Mouse (Mus musculus) spleen, adult 2 months (tissue): ENCODE measurements around the gene Pphln1. TPM values are rescaled to one million over a fixed set of nuclear protein-coding genes. Genes with fewer than 3 reads are reported as not detected.

Experiments used
- DNase-seq, 2 experiments: peaks; one replicate each; pipeline versions ENCODE4 v3.0.0 to v3.0.0-alpha.2; 2012 to 2021; ENCODE audit warnings: low spot score in 2 of 2, low read depth in 1 of 2
- H3K27ac ChIP-seq: fragments of 200-500 bp; 2 replicates; pipeline ENCODE4 v1.5.1; 2012; ENCODE audit warnings: low read length, inconsistent platforms; ENCODE audit not compliant: insufficient read depth
- H3K27me3 ChIP-seq: fragments of 200-500 bp; 2 replicates; pipeline ENCODE4 v1.6.1; 2012; ENCODE audit warnings: mild to moderate bottlenecking, moderate library complexity, low read length, inconsistent platforms; ENCODE audit not compliant: control insufficient read depth, insufficient read depth
- H3K36me3 ChIP-seq: fragments of 200-500 bp; 2 replicates; pipeline ENCODE4 v1.6.1; 2012; ENCODE audit warnings: mild to moderate bottlenecking, low read length, inconsistent platforms; ENCODE audit not compliant: control insufficient read depth, insufficient read depth
- H3K4me1 ChIP-seq: fragments of 200-500 bp; 2 replicates; pipeline ENCODE4 v1.6.1; 2011; ENCODE audit warnings: inconsistent platforms; ENCODE audit not compliant: control insufficient read depth, insufficient read depth, insufficient read length
- H3K4me3 ChIP-seq: fragments of 200-500 bp; 2 replicates; pipeline ENCODE4 v1.5.1; 2011; ENCODE audit warnings: mild to moderate bottlenecking, inconsistent platforms; ENCODE audit not compliant: insufficient read depth, insufficient read length; ENCODE audit errors: extremely low read depth
- CTCF ChIP-seq: fragments of 200-500 bp; IDR thresholded peaks from 2 replicates; pipeline ENCODE4 v1.5.1; 2011; ENCODE audit warnings: mild to moderate bottlenecking, inconsistent platforms; ENCODE audit not compliant: insufficient read depth, insufficient read length, insufficient replicate concordance; ENCODE audit errors: extremely low read depth
- POLR2A ChIP-seq: fragments of 200-500 bp; IDR thresholded peaks from 2 replicates; pipeline ENCODE4 v1.6.1; 2011; ENCODE audit warnings: low read depth, low read length, inconsistent platforms
- WGBS: fragments of 180-500 bp; shearing (Covaris S2); methylation state at CpG from one replicate; pipeline ENCODE4 v1.1.7; 2018; 5-methylcytosine and 5-hydroxymethylcytosine counted together
- polyA plus RNA-seq: library from polyadenylated mRNA; depleted of rRNA; stranded (reverse); fragments of >200 nt; gene quantifications from 2 replicates; pipeline ENCODE4 v1.2.3, GENCODE M21; 2012

Gene Pphln1
- polyA plus RNA-seq, 1 experiment, result 5.4 TPM

DNA sequence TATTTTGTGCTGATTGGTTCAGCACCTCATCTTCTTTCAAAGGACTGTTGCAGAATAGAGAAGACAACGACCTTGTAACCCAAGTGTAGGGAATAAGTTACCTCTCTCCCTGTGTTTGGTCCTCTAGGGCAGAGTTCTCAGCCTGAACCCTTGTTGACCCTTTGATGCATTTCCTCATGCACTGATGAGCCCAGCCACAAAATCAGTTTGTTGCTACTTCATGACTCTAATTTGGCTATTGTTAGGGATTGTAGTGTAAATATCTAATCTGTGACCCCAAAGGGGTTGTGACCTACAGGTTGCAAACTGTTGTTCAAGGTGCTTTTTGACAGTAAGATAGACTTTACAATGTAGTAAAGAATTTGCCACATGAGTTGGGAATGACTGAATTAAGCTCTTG lies 55.1 kb downstream of the Pphln1 start:
- WGBS, result 82% methylated on average over 1 of the region's 1 CpGs
- no peak for DNase-seq
- Histone ChIP-seq H3K4me1 (no peaks in the 10 kb centered on the region), H3K36me3 (peaks cover 10% of the 10 kb centered on the region), H3K27ac (no peak overlapping the region), H3K27me3 (no peaks in the 10 kb centered on the region), H3K4me3 (no peak overlapping the region)
- TF ChIP-seq POLR2A (no peak), CTCF (no peak)

DNA sequence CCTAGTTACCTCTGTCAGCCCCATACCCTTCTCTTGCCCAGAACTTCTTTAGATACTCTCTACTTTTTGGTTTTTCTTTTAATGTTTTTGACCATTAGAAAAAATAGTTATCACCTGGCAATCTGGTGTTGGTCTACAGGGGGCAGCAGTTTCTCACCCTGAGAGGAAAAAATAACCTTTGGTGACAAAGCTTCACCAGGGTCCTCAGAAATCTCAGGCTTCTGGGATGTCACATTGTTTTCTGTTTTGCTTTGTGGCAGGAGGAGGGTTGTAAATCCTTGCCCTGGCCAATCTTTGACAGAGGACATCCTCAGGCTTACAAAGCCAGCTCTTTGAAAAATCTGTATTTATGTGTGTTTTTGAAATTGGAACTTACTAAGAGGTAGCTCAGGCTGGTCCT lies 57.9 kb downstream of the Pphln1 start:
- Histone ChIP-seq H3K4me3 (no peak overlapping the region), H3K27ac (no peak overlapping the region), H3K36me3 (peaks cover 16% of the 10 kb centered on the region), H3K4me1 (no peaks in the 10 kb centered on the region), H3K27me3 (no peaks in the 10 kb centered on the region)
- TF ChIP-seq POLR2A (no peak), CTCF (no peak)
- no peak for DNase-seq

DNA sequence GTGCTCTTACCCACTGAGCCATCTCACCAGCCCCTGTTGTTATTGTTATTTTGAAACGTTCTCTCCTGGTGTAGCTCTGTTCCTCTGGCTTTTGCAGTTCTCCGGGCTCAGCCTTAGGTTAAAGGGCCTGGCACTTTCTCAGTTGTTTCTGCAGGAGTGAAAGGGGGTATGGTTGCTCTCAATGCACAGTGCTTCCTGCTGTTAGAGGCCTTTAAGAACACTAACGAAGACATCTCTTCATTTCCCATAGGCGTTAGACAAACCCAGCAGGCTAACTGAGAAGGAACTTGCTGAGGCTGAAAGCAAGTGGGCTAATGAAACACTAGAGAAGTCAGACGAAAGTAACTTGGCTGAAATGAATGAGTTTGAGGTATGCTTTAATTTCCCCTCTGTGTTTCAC lies 61.3 kb downstream of the Pphln1 start:
- no peak overlapping the region for H3K27ac ChIP-seq
- WGBS, result 91% methylated on average over 5 of the region's 5 CpGs
- no peak overlapping the region for H3K4me3 ChIP-seq
- no peaks in the 10 kb centered on the region for H3K27me3 ChIP-seq
- no peak for DNase-seq
- H3K36me3 ChIP-seq, result peaks cover 18% of the 10 kb centered on the region
- TF ChIP-seq POLR2A (no peak), CTCF (no peak)
- H3K4me1 ChIP-seq, result no peaks in the 10 kb centered on the region

DNA sequence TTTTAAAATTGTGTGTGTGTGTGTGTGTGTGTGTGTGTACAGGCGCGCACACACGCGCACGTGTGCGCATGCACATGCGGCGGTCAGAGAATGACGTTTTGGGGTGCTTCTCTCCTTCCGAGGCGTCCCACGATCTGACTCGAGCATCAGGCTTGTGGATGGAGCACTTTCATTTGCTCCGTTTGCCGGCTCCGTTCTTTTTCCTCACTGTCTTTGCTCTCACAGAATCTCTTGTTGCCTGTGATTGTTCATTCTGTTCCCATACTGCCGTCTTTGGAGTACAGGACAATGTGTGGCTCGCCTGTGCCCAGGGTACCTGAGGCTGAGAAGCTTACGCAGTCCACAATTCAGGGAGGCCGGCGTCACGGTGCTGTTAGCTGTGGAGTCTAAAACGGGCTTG lies 62.9 kb downstream of the Pphln1 start:
- Histone ChIP-seq H3K4me3 (no peak overlapping the region), H3K27me3 (no peaks in the 10 kb centered on the region), H3K4me1 (no peaks in the 10 kb centered on the region), H3K36me3 (peaks cover 24% of the 10 kb centered on the region), H3K27ac (no peak overlapping the region)
- DNase-seq, result no peak
- 96% methylated on average over 23 of the region's 23 CpGs for WGBS
- TF ChIP-seq CTCF, result no peak
- no peak for TF ChIP-seq POLR2A

DNA sequence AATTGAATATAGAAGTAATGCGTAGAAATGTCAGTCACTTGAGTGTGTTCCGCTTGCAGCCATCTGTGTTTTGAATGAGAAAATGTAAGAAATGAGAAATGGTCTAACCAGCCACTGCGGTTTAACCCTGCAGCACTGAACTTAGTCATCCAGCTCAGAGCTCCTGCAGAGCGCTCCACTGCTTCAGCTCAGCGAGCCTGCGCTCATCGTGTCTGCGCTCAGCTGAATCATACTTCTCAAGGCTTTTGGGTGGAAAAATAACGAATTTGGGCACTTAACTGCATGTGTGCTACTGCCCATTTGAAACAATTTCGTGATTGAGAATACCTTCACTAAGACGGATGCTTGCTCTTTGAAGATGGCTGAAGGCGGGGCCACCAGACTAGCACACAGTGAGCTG lies 73.5 kb downstream of the Pphln1 start:
- Histone ChIP-seq H3K27me3 (no peaks in the 10 kb centered on the region), H3K36me3 (peaks cover 6% of the 10 kb centered on the region; the same call in 1 of the 2 replicates), H3K27ac (no peak overlapping the region), H3K4me1 (no peaks in the 10 kb centered on the region), H3K4me3 (no peak overlapping the region)
- no peak for TF ChIP-seq CTCF
- no peak for TF ChIP-seq POLR2A
- no peak for DNase-seq
- 92% methylated on average over 12 of the region's 12 CpGs for WGBS

DNA sequence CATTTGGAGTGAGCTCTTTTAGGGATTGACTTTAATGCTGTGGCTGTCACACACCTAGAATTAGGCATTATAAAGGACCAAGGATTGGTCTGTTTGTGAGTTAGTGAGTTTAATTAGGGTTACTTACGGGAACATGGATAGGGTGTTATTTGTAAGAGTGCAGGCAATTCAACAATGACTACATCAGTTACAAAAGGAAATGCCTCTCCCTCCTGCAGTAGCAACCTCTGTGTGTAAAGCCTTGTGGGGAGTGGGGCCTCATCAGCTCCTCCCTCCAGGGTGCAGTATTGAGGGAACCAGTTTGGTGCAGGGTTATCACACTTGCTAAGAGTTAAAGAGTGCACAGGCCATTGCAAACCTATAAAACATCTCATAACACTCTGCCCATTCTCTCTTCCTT lies 73.9 kb downstream of the Pphln1 start:
- Histone ChIP-seq H3K27ac (no peak overlapping the region), H3K27me3 (no peaks in the 10 kb centered on the region), H3K36me3 (peaks cover 6% of the 10 kb centered on the region; the same call in 1 of the 2 replicates), H3K4me3 (no peak overlapping the region), H3K4me1 (no peaks in the 10 kb centered on the region)
- DNase-seq, result no peak
- TF ChIP-seq POLR2A (no peak), CTCF (no peak)
- 94% methylated on average over 1 of the region's 1 CpGs for WGBS

DNA sequence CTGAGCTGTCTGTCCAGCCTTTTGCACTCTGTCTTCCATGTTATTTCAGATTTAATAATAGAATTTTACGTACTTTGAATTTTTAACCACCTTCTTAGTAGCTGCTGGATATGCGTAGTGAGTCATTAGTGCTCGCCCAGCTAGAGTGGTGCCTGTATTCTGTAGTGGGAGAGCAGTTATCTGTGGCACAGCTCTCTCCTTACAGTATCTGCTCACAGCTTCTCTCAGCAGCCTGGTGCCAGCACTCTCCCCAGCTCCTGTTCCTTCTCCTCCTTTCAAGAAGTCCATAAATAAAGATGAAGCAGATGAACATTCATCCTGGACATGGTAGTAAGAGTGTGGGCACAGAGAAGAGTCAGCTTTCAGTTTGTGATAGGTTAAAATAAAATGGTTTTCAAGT lies 76.1 kb downstream of the Pphln1 start:
- DNase-seq, result no peak
- Histone ChIP-seq H3K27ac (no peak overlapping the region), H3K36me3 (peaks cover 6% of the 10 kb centered on the region; the same call in 1 of the 2 replicates), H3K27me3 (no peaks in the 10 kb centered on the region), H3K4me3 (no peak overlapping the region), H3K4me1 (no peaks in the 10 kb centered on the region)
- TF ChIP-seq CTCF, result no peak
- TF ChIP-seq POLR2A, result no peak
- 95% methylated on average over 3 of the region's 3 CpGs for WGBS

DNA sequence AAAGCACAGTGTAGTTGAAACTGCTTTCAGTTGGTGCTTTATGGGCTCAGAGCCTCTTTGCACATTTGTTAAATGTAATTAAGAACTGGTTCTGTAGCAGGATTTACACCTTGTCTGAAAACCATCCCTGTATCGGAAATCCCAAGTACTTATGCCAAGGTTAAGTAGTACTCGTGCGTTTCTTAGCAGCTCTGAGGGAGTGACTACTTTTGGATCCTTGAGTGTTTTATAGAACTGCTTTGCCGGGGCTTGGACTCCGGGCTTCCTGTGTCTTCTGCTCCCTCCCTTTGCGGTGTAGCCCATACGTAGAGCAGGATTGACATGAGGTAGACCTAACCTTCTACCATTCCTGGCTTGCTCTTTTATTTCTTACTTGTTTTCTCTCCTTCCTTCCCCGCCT lies 77.5 kb downstream of the Pphln1 start:
- WGBS, result 89% methylated on average over 8 of the region's 8 CpGs
- Histone ChIP-seq H3K27me3 (no peaks in the 10 kb centered on the region), H3K27ac (no peak overlapping the region), H3K36me3 (peaks cover 6% of the 10 kb centered on the region; the same call in 1 of the 2 replicates), H3K4me3 (no peak overlapping the region), H3K4me1 (no peaks in the 10 kb centered on the region)
- DNase-seq, result no peak
- TF ChIP-seq POLR2A (no peak), CTCF (no peak)
